18 mouse cellular contexts compared by ENCODE assay signal in genomic region chr1:59608125-59608762, GRCm38 (mm10).
DNase-seq lines count a peak whose midpoint lies in the region; ATAC-seq and TF ChIP-seq lines count a peak whose summit lies in the region.
"Had no signal": no experiment of that assay in that cellular context is flagged by ENCODE, and none has a peak within 500 bp of the region (broad histone marks: within the 10 kb centered on the region; RNA-seq: fewer than 3 reads in every experiment).

No protein-coding gene starts in this region.

- H3K27ac ChIP-seq in ES-E14 (ENCODE audit: insufficient read depth, low read depth, low read length, poor library complexity, severe bottlenecking) = no peak overlapping the region
- no peak overlapping the region for H3K27ac ChIP-seq in heart, embryonic 11.5 days (ENCODE audit: low read depth, low read length)
- no peak overlapping the region for H3K27ac ChIP-seq in intestine, embryonic 16.5 days (ENCODE audit: low read length)
- H3K27ac ChIP-seq: hindbrain, embryonic 15.5 days; limb, embryonic 13.5 days; macrophage; neural tube, embryonic 13.5 days; stomach, embryonic 15.5 days had no signal

- H3K36me3 ChIP-seq in ES-E14 (ENCODE audit: control insufficient read depth, insufficient read depth, low read length, poor library complexity, severe bottlenecking) = no peaks in the 10 kb centered on the region
- no peaks in the 10 kb centered on the region for H3K36me3 ChIP-seq in heart, embryonic 11.5 days (ENCODE audit: control insufficient read depth, insufficient read depth, low read length)
- no peaks in the 10 kb centered on the region for H3K36me3 ChIP-seq in intestine, embryonic 16.5 days (ENCODE audit: control insufficient read depth, insufficient read depth, low read length)
- H3K36me3 ChIP-seq: hindbrain, embryonic 15.5 days; limb, embryonic 13.5 days; neural tube, embryonic 13.5 days; stomach, embryonic 15.5 days had no signal

- H3K27me3 ChIP-seq in heart, embryonic 11.5 days (ENCODE audit: control insufficient read depth, insufficient read depth, low read length) = no peaks in the 10 kb centered on the region
- H3K27me3 ChIP-seq in intestine, embryonic 16.5 days (replicated peaks; ENCODE audit: control insufficient read depth, insufficient read depth, low read length) = no peaks in the 10 kb centered on the region
- H3K27me3 ChIP-seq: hindbrain, embryonic 15.5 days; limb, embryonic 13.5 days; neural tube, embryonic 13.5 days; stomach, embryonic 15.5 days had no signal

- ATAC-seq in inflammation-experienced regulatory T-cells, adult 6 months = peak; percentile 97
- ATAC-seq in heart, embryonic 11.5 days (replicated peaks; ENCODE audit: insufficient number of reproducible peaks, low FRiP score, low TSS enrichment) = no peak
- no peak for ATAC-seq in intestine, embryonic 16.5 days
- ATAC-seq: forebrain, embryonic 14.5 days had no signal

- DNase-seq in thymus, postnatal 0 days (ENCODE audit: low spot score) = peak; percentile 23
- DNase-seq in thymus, postnatal 14 days = no peak
- DNase-seq in ES-E14 (ENCODE audit: low read depth, low spot score) = no peak
- DNase-seq in heart, adult 9 months (ENCODE audit: low spot score in 2 of 2) = no peak
- DNase-seq: adrenal gland, postnatal 25 days; cerebellum, adult 8-10 months; heart, adult 11 months; heart, postnatal 10 days; right cerebral cortex, postnatal 4 days had no signal

- no peaks in the 10 kb centered on the region for H3K9me3 ChIP-seq in ES-E14 (ENCODE audit: control insufficient read depth, insufficient read depth, low read depth, low read length)
- no peaks in the 10 kb centered on the region for H3K9me3 ChIP-seq in heart, embryonic 11.5 days (replicated peaks; ENCODE audit: control insufficient read depth, low read length)
- 0 out of 2 replicates have a peak, but pooled peaks cover 2% of the 10 kb centered on the region for H3K9me3 ChIP-seq in intestine, embryonic 16.5 days (ENCODE audit: control insufficient read depth, low read length)
- H3K9me3 ChIP-seq: hindbrain, embryonic 15.5 days; limb, embryonic 13.5 days; neural tube, embryonic 13.5 days; stomach, embryonic 15.5 days had no signal

- in situ Hi-C loops in ES-E14 (cut with MboI; ENCODE audit: low sequenced_read_pairs in 2 of 2, unreplicated experiment in 2 of 2) = loop anchor here in 1 of 2 experiments (25.0 kb wide), 1 partner anchor 346 kb away; the partner anchor contains the start of gene Cdk15

- H3K9ac ChIP-seq in ES-E14 (ENCODE audit: insufficient read depth, low read depth, low read length, poor library complexity, severe bottlenecking) = peak overlapping the region; percentile 14; the same call in 1 of the 2 replicates
- no peak overlapping the region for H3K9ac ChIP-seq in heart, embryonic 11.5 days (ENCODE audit: low read depth, low read length)
- no peak overlapping the region for H3K9ac ChIP-seq in intestine, embryonic 16.5 days (ENCODE audit: low read depth, low read length)
- H3K9ac ChIP-seq: hindbrain, embryonic 15.5 days; limb, embryonic 13.5 days; neural tube, embryonic 13.5 days; stomach, embryonic 15.5 days had no signal

- no peak overlapping the region for H3K4me3 ChIP-seq in ES-E14 (ENCODE audit: insufficient read depth in 1 of 2, low read depth in 1 of 2, low read length in 2 of 2, poor library complexity in 1 of 2, severe bottlenecking in 1 of 2)
- H3K4me3 ChIP-seq in heart, embryonic 11.5 days (ENCODE audit: low read depth, low read length) = no peak overlapping the region
- H3K4me3 ChIP-seq in intestine, embryonic 16.5 days (ENCODE audit: low read length) = no peak overlapping the region
- H3K4me3 ChIP-seq: hindbrain, embryonic 15.5 days; limb, embryonic 13.5 days; neural tube, embryonic 13.5 days; stomach, embryonic 15.5 days had no signal

- H3K4me1 ChIP-seq in ES-E14 (ENCODE audit: control insufficient read depth in 2 of 2, insufficient read depth in 2 of 2, low read length in 2 of 2, poor library complexity in 1 of 2) = peaks cover 2 to 15% of the 10 kb centered on the region in 2 experiments; a peak in 3 of 4 replicates
- peaks cover 5% of the 10 kb centered on the region; the same call in 1 of the 2 replicates for H3K4me1 ChIP-seq in heart, embryonic 11.5 days (ENCODE audit: control insufficient read depth, insufficient read depth, low read length)
- no peaks in the 10 kb centered on the region for H3K4me1 ChIP-seq in intestine, embryonic 16.5 days (ENCODE audit: control insufficient read depth, insufficient read depth, low read length)
- H3K4me1 ChIP-seq: hindbrain, embryonic 15.5 days; limb, embryonic 13.5 days; stomach, embryonic 15.5 days had no signal

- WGBS in heart, embryonic 11.5 days (ENCODE audit: insufficient replicate concordance) = 74% methylated on average over 7 of the region's 7 CpGs
- 86% methylated on average over 7 of the region's 7 CpGs for WGBS in intestine, embryonic 16.5 days

- H3K4me2 ChIP-seq in heart, embryonic 11.5 days = no peak overlapping the region
- H3K4me2 ChIP-seq in intestine, embryonic 16.5 days (ENCODE audit: low read depth, low read length) = no peak overlapping the region
- H3K4me2 ChIP-seq: hindbrain, embryonic 15.5 days; limb, embryonic 13.5 days; neural tube, embryonic 13.5 days; stomach, embryonic 15.5 days had no signal

TF ChIP-seq in ES-E14, 5 proteins besides CTCF, POLR2A, EP300 and RAD21:
- TF ChIP-seq ZC3H11A (IDR thresholded peaks at IDR 0.05; ENCODE audit: borderline replicate concordance, low read depth, low read length) = no peak
- no peak for TF ChIP-seq HCFC1 (IDR thresholded peaks at IDR 0.05; ENCODE audit: borderline replicate concordance, insufficient read depth, low read length)
- no peak for TF ChIP-seq ZNF384 (IDR thresholded peaks at IDR 0.05; ENCODE audit: low read depth, low read length)
- TF ChIP-seq MAFK (IDR thresholded peaks at IDR 0.05; ENCODE audit: insufficient read depth, low read depth, low read length) = no peak
- no peak for TF ChIP-seq CHD2 (IDR thresholded peaks at IDR 0.05; ENCODE audit: low read depth, low read length)
